Mouse (Mus musculus): ENCODE results near the gene Mansc4. TPM values are rescaled to one million over a fixed set of nuclear protein-coding genes. Genes with fewer than 3 reads are reported as not detected.

Gene Mansc4
- polyA plus RNA-seq, 1 experiment from 2014 or later, result 0.40 TPM

GRCm38 (mm10) chr6:147049239-147049805 lies 37.5 kb downstream of the Mansc4 start:
- no peak overlapping the region for H3K4me3 ChIP-seq
- WGBS, result 96% methylated on average over 13 of the region's 13 CpGs
- H3K27me3 ChIP-seq, result no peaks in the 10 kb centered on the region
- no peak overlapping the region for H3K9ac ChIP-seq
- peaks cover 75% of the 10 kb centered on the region for H3K36me3 ChIP-seq
- no peak overlapping the region for H3K27ac ChIP-seq (replicated peaks)
- no peak for ATAC-seq (ENCODE audit: low read depth)
- H3K4me2 ChIP-seq, result no peak overlapping the region
- no peaks in the 10 kb centered on the region for H3K9me3 ChIP-seq
- peaks cover 8% of the 10 kb centered on the region for H3K4me1 ChIP-seq (replicated peaks)

DNA sequence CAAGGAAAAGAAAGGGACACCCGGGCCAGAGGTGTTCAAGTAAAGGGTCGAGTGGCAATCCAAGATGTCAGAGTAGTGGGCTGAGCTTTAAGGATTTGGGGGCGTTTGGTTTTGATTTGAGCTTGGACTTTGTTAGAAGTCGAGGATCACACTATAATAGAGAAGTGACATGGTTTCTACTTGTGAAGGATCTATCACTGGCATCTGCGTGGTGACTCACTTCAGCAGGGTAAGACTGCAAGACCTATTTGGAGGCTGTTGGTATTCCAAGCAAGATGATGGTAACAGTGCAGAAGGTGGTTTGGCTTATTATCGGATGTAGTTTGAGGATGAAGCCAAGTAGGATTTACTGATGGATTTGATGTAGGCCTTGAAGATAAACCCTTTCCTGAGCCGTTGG lies 43.2 kb downstream of the Mansc4 start:
- 62% methylated on average over 7 of the region's 7 CpGs for WGBS
- H3K4me3 ChIP-seq, result peak overlapping the region; percentile 93
- no peak overlapping the region for H3K27ac ChIP-seq (replicated peaks)
- ATAC-seq (ENCODE audit: low read depth), result no peak
- H3K27me3 ChIP-seq, result peaks cover 10% of the 10 kb centered on the region
- H3K9ac ChIP-seq, result peak overlapping the region; percentile 92
- H3K36me3 ChIP-seq, result peaks cover 27% of the 10 kb centered on the region
- peaks cover 28% of the 10 kb centered on the region for H3K4me1 ChIP-seq (replicated peaks)
- H3K4me2 ChIP-seq, result peak overlapping the region; percentile 77
- no peaks in the 10 kb centered on the region for H3K9me3 ChIP-seq

DNA sequence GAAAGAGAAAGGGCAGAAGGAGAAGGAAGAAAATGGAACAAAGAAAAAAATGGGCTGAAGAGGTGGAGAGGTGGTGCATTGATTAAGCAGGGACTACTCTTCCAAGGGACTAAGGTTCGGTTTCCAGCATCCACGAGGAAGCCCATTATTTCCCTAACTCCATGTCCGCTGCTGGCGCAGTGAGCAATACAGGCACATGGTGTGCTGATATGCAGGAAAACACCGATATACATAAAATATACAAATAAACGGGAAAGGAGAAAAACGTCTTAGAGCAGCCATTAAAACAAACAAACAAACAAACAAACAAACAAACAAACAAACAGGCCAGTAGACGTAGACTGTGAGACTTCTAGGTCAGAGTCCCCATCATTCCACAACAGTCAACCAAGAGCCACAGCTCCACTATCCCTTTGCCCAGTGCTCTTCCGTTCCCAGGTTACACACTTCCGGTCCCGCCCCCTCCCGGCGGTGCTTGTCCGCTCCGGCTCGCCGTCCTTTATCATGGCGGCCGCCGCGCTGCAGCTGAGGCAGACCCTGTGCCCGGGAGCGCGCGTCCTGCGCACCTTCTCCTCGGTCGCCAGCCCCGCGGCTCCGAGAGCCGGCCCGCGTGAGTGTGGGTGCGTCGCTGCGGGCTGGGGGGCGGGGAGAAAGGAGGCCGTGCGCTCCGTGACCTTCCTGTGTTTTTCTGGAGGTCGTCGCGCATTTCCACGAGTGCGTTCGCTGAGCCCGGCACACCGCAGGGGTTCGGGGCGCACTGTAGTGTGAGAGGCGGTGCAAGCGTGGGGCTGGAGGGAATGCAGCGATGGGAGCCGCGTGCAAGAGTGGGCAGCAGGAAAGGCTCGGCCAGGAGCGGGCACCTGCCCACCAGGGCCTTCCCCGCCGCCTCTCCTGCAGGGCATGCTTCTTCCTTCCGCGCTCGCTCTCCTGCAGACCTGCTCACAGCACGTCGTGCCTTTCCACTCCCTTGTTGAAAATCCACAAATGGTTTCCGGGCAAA lies 44.2 kb downstream of the Mansc4 start, which contains the start of gene Mrps35:
TSS of gene Mrps35 (plus strand) at position 474 of the 1,000 bp plus-strand sequence.
- peak within 1 kb of the TSS; percentile 77 for H3K4me2 ChIP-seq
- H3K36me3 ChIP-seq, result peaks cover 16% of the 10 kb centered on the region

DNA sequence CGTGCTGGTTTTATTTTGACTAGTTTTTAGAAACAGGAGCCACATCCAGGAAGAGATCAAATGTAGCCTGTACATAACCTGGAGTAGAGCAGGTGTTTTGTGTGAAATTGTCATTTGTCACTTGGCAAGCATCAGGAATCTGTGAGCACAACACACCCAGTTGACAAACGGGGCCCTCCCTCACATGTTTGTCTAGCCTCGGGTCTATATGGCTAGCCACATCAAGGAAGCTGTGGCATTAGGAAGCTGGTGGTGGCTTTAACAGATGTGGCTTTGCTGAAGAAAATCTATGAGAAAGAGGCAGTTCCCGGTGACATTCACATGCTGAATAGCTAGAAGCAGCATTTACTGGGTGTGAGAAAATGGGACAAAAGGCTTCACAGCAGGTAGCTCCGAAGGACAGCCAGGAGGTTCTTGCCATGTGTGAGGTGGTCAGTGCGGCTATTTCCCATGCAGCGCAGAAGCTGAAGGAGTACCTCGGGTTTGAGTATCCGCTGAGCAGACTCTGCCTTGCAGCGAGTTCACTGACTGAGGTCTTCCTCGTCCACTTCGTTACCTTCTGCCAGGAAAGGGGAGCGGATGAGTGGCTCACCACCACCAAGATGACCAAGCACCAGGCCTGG lies 54.4 kb downstream of the Mansc4 start, which contains the start of gene Rep15:
TSS of gene Rep15 (plus strand) at position 282 of the 623 bp plus-strand sequence.
- Histone ChIP-seq H3K9ac (no peak within 1 kb of the TSS), H3K4me2 (no peak within 1 kb of the TSS), H3K27me3 (no peaks in the 10 kb centered on the region), H3K27ac (replicated peaks) (no peak within 1 kb of the TSS), H3K9me3 (no peaks in the 10 kb centered on the region), H3K4me1 (replicated peaks) (no peaks in the 10 kb centered on the region), H3K4me3 (no peak within 1 kb of the TSS), H3K36me3 (no peaks in the 10 kb centered on the region)
- WGBS, result 27% methylated on average over 13 of the region's 13 CpGs
- no peak for ATAC-seq (ENCODE audit: low read depth)

More for the DNA sequence above, 44.2 kb downstream of the Mansc4 start, which contains the start of gene Mrps35:
- H3K9me3 ChIP-seq, result no peaks in the 10 kb centered on the region
- peak within 1 kb of the TSS; percentile 93 for H3K4me3 ChIP-seq
- H3K27ac ChIP-seq (replicated peaks), result peak within 1 kb of the TSS; percentile 92
- ATAC-seq (ENCODE audit: low read depth), result peak; percentile 99
- peaks cover 28% of the 10 kb centered on the region for H3K4me1 ChIP-seq (replicated peaks)
- peak within 1 kb of the TSS; percentile 92 for H3K9ac ChIP-seq
- peaks cover 10% of the 10 kb centered on the region for H3K27me3 ChIP-seq
- WGBS, result 3% methylated on average over 66 of the region's 66 CpGs

DNA sequence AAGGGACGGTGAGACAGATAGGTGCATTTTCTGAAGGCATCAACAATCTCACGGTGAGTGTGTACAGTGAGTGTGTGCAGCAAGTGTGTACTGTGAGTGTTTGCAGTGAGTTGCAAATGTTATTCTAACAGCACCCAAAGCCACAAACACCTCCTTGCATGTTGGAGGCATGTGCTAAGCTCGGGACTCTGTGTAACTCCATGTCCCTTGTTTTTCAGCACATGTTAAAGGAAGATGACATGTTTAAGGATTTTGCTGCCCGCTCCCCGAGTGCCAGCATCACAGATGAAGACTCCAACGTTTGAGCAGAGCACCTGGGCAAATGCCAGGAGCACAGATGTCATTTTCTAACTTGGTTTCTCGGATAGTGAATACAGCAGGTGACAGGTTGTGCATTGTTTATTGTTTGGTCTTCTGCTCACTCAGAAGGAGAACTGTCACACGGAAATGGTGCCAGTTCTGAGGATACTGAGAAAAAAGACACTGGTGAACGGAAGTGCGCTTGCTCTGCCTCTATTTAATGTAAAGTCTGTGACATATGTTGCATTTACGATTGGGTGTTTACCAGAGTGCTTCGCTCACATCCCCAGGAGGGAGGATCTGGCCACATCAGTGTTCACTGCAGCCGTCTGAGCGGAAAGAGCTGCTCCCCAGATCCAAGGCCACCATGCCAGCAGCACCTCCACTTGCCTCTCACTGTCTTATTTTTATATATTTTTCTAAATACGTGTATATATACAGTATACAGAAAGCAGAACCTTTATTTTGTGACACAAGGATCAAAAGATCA lies 56.5 kb downstream of the Mansc4 start:
- no peaks in the 10 kb centered on the region for H3K4me1 ChIP-seq (replicated peaks)
- no peak for ATAC-seq (ENCODE audit: low read depth)
- no peaks in the 10 kb centered on the region for H3K9me3 ChIP-seq
- no peak overlapping the region for H3K4me3 ChIP-seq
- H3K27ac ChIP-seq (replicated peaks), result no peak overlapping the region
- H3K27me3 ChIP-seq, result no peaks in the 10 kb centered on the region
- WGBS, result 81% methylated on average over 15 of the region's 15 CpGs
- H3K9ac ChIP-seq, result no peak overlapping the region
- no peak overlapping the region for H3K4me2 ChIP-seq
- no peaks in the 10 kb centered on the region for H3K36me3 ChIP-seq

- Histone ChIP-seq H3K4me1 (replicated peaks) (no peaks in the 10 kb centered on the region), H3K27ac (replicated peaks) (no peak overlapping the region), H3K36me3 (no peaks in the 10 kb centered on the region), H3K4me3 (no peak overlapping the region), H3K9ac (no peak overlapping the region), H3K27me3 (no peaks in the 10 kb centered on the region), H3K4me2 (no peak overlapping the region), H3K9me3 (no peaks in the 10 kb centered on the region)
- ATAC-seq (ENCODE audit: low read depth), result no peak
- WGBS, result 95% methylated on average over 9 of the region's 9 CpGs
These were observed 57.2 kb downstream of the Mansc4 start for GRCm38 (mm10) chr6:147029591-147029990.

DNA sequence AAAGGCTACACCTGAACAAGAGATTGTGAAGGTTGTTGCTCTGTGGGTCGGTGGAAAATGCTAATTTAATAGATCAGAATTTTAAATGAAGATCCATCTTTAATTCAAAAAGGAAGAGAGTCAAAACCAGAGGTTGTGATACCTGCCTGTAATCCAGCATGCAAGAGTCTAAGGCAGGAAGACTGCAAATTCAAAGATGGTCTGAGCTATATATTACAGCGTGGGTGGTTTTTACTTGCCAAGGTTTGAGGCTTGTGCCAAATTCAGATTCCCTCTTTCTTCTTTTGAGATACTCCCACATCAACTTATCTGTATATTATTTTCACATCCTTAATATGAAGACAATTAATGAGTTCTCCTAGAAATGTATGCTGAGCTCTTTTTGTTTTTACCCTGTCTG lies 58.4 kb downstream of the Mansc4 start:
- Histone ChIP-seq H3K9me3 (no peaks in the 10 kb centered on the region), H3K4me1 (replicated peaks) (no peaks in the 10 kb centered on the region), H3K4me3 (no peak overlapping the region), H3K27ac (replicated peaks) (no peak overlapping the region), H3K36me3 (no peaks in the 10 kb centered on the region), H3K9ac (no peak overlapping the region), H3K4me2 (no peak overlapping the region), H3K27me3 (no peaks in the 10 kb centered on the region)
- 88% methylated on average over 2 of the region's 2 CpGs for WGBS
- ATAC-seq (ENCODE audit: low read depth), result no peak

Other genes starting within 250 kb of the Mansc4 start
- not detected in 2 replicates for gene Smco2, start 236.9 kb downstream of the Mansc4 start, polyA plus RNA-seq (2015; fragmentation: Nextera tagmentation; extraction: Ambion mirVana)
- 15.2 and 17.7 TPM in 2 replicates for gene Ppfibp1, start 198.5 kb downstream of the Mansc4 start, polyA plus RNA-seq (2015; fragmentation: Nextera tagmentation; extraction: Ambion mirVana)
- 0.14 TPM in 1 of 2 replicates, not detected in the other for gene 1700034J05Rik, start 132.6 kb downstream of the Mansc4 start, polyA plus RNA-seq (2015; fragmentation: Nextera tagmentation; extraction: Ambion mirVana)
- gene Rep15, start 54.4 kb downstream of the Mansc4 start, polyA plus RNA-seq (2015; fragmentation: Nextera tagmentation; extraction: Ambion mirVana), result 0.33 and 0.59 TPM in 2 replicates
- gene Mrps35, start 44.3 kb downstream of the Mansc4 start, polyA plus RNA-seq (2015; fragmentation: Nextera tagmentation; extraction: Ambion mirVana), result 73.2 and 80.5 TPM in 2 replicates
- gene Klhl42, start 4.3 kb upstream of the Mansc4 start, polyA plus RNA-seq (2015; fragmentation: Nextera tagmentation; extraction: Ambion mirVana), result 5.6 and 7.6 TPM in 2 replicates
- 2.3 and 2.4 TPM in 2 replicates for gene Pthlh, start 177.2 kb upstream of the Mansc4 start, polyA plus RNA-seq (2015; fragmentation: Nextera tagmentation; extraction: Ambion mirVana)